Mouse (Mus musculus): ENCODE measurements at regions not wholly inside any gene's neighbourhood (a gene's known extent, or its start where the extent isn't known, plus 50 kb on each side); places are given as distances from the start of the nearest gene placed in this dataset.
A peak's percentile ranks its signal among the peaks of the same experiment; 100 is the strongest.

GRCm38 (mm10) chr19:20035223-20035622, 355.5 kb downstream of the Anxa1 start:
- no peak for DNase-seq (ENCODE audit: low spot score)

DNA sequence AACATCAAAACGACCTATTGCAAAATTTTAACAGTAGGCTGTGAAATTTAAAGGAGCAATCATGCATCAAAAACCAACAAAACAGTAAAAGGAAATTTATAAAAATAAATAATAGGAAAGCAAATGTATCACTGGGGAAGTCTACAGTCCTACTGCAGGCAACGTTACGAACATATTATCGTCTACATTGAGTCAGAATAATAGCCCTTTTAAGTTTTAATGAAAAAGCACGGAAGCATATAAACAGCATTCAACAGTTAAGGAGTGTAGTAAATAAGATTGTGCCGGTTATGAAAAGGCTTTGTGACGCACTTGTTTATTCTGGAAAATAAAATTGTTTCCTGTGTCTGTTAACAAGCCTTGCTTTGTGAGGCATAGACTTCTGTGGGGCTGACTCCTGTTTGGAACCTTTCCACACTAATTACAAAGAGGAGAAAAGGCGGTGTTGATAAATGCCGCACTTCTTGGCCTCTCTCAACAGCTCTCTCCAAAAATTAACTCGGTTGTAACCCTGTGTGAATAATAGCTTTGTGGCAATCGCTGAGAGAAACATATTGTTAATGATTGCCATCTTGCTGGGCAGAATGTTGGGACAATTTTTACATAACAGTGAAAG, 363.0 kb downstream of the Anxa1 start:
- DNase-seq (ENCODE audit: low spot score), result no peak

DNA sequence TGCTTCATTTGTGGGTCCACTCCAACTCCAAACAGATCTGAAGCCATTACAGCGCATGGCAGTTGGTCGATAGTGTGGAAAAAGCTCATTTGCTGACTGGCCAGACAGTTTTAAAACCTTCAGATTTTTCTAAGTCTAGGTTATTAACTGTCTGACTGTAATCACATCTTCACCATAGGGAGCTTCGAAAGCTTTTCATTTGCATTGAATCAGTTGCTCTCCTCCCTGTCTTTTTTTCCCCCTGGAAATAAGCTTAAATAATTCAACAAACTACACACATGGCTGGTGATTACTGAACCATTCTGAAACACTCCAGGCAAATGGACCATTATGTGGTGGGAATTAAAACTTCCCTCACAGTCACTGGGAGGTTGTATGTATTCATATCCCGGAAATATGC, 376.6 kb downstream of the Anxa1 start:
- no peak for DNase-seq (ENCODE audit: low spot score)

GRCm38 (mm10) chr19:20009801-20010441, 380.8 kb downstream of the Anxa1 start:
- DNase-seq (ENCODE audit: low spot score), result no peak

- DNase-seq (ENCODE audit: low spot score), result no peak
Measured at GRCm38 (mm10) chr19:20005932-20006625, 384.7 kb downstream of the Anxa1 start.

GRCm38 (mm10) chr19:19987255-19987654, 403.5 kb downstream of the Anxa1 start:
- no peak for DNase-seq (ENCODE audit: low spot score)

- no peak for DNase-seq (ENCODE audit: low spot score)
Measured at GRCm38 (mm10) chr19:19978816-19979215, 411.9 kb downstream of the Anxa1 start.

DNA sequence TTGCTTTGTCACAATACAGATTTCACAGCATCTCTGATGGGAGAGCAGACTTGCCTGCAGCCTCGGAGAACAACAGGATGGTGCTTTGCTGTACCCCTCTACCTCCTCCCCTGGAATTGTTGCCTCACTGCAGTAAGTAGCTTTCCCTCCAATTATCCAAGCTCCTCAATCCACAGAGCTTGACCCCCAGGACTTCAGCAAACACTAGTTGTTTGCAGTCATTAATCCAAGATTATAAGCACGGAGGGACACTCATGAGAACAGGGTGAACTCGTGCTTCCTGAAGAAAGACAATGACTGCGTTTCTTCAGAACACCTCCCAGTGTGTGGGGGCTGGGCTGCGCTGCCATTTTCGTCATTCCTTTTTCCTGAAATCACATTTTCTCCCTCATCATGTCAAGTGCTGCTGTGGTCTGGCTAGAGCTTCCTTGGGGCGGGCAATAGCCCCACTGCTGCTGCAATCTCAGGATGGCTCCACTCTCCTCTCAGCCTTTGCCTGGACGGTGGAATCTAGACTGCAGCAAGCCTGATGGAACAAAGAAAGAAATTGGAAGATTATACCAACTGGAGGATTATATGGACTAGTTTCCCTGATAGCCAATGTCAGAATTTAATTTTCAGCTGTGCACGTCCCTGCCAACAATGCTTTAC, 413.0 kb downstream of the Anxa1 start:
- no peak for DNase-seq (ENCODE audit: low spot score)

GRCm38 (mm10) chr19:19976776-19977175, 414.0 kb downstream of the Anxa1 start:
- DNase-seq (ENCODE audit: low spot score), result no peak

GRCm38 (mm10) chr19:19969780-19970512, 420.8 kb downstream of the Anxa1 start:
- no peak for DNase-seq (ENCODE audit: low spot score)

GRCm38 (mm10) chr19:19969335-19969734, 421.4 kb downstream of the Anxa1 start:
- DNase-seq (ENCODE audit: low spot score), result no peak

DNA sequence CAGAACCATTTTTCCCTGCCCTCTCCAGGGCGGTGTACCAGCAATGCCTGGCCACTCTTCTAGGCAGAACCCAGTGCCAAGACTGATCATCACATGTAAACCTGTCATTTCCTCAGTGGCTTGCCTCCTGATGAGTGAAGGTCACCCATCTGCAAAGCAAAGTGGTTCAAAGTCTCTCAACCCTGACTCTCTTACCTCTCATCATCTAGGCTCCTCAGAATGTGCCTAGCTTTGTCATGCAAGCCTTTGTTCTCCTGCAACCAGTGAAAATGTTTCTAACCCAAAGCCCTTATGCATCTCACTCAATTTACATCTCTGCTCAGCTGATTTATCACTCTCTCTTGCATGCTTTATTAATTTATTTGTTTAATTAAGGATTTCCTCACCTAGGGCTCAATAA, 445.5 kb downstream of the Anxa1 start:
- no peak for DNase-seq (ENCODE audit: low spot score)

DNA sequence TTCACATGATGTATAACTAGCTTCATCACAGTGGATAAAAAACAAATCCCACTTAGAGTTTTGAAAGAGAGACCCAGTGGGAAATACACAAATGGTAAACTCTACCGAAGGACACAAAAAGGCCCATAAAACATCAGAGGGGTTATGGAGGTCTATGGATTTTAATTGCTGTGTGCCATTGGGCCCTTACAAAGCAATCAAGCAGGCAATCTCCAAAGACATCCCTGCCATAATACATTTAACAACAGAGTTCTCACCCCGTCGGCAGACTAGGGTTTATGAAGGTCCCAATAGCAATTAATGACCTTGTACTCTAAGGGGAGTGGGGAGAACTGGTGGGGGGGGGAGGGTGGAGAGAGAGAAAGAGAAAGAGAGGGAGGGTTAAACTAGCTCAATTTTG, 448.0 kb downstream of the Anxa1 start:
- no peak for DNase-seq (ENCODE audit: low spot score)

DNA sequence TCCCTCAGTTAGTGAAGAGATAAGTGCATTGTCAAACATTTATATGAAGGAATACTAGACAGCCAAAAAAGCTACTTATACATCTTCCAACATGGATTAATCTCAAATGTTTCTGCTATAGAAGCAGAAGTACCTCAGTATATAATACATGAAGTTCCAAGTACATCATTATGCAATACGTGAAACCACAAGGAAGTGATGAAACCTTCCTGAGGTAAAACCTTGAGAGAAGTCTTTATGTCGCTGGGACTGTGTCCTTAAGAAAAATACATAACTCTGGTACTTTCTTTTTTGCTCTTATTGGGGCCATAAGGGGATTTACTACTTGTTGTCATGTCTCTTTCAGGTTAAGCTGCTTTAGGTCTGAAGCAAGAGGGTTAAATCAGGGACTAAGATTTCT, 469.6 kb downstream of the Anxa1 start:
- no peak for DNase-seq (ENCODE audit: low spot score)

GRCm38 (mm10) chr19:19885933-19886710, 504.6 kb downstream of the Anxa1 start:
- no peak for DNase-seq (ENCODE audit: low spot score)

GRCm38 (mm10) chr19:19880895-19881294, 509.8 kb downstream of the Anxa1 start:
- DNase-seq (ENCODE audit: low spot score), result no peak

GRCm38 (mm10) chr19:19848152-19848551, 542.6 kb downstream of the Anxa1 start:
- no peak for DNase-seq (ENCODE audit: low spot score)

DNA sequence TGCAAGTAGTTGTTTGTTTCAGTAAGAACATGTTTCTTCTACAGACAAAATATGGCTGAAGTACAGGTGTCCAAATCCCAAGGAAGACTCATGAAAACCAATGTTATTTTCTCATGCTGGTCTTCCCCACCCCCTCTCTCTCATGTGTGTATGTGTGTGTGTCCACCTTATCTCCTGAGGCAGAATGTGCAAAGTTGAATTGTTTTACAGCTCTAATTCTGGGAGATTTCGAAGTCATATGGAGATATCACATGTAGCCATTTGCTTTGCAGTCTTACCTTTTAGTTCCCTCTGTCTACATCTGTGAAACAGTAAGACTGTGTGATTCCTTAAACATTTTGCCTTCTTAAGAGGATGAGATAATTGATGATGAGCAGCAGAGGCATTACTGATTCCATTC, 582.8 kb downstream of the Anxa1 start:
- no peak for DNase-seq (ENCODE audit: low spot score)

DNA sequence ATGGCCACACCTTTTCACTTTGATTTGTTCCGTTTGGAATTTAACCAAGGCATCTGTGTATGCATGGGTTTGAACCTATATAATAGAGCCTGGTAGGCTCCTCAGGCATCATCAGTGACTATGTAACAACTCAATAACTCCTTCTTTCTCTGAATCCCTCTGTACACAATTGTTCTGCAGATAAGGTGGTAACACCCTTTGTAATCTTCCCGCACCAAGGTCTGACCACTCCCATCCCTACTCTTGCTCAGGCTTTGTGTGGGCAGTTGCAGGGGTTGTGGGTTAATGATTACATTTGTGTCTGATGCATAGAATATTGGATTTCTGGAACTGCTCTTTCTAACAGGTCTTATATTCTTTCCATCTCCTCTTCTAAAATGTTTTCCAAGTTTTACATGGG, 596.9 kb downstream of the Anxa1 start:
- DNase-seq (ENCODE audit: low spot score), result no peak

DNA sequence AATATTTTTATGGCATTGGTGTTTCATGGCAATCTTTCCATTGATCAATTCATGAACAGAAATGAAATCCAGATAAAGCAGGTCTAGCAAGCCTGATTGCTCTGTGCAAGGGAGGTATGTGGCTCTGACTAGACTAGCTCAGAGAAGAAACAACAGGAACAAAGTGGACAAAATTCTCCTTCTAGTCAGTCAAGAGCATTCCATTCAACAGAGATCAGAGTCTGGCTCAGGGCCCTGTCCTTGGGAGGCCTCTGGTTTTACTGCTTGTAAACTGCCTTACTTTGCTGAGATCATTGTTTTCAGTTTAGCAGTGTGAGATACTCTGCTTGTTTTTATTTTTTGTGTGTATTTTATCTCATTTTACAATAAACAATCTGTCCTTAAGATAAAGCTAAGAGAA, 607.2 kb downstream of the Anxa1 start:
- DNase-seq (ENCODE audit: low spot score), result peak; percentile 11

GRCm38 (mm10) chr19:19777891-19778290, 612.9 kb downstream of the Anxa1 start:
- no peak for DNase-seq (ENCODE audit: low spot score)

DNA sequence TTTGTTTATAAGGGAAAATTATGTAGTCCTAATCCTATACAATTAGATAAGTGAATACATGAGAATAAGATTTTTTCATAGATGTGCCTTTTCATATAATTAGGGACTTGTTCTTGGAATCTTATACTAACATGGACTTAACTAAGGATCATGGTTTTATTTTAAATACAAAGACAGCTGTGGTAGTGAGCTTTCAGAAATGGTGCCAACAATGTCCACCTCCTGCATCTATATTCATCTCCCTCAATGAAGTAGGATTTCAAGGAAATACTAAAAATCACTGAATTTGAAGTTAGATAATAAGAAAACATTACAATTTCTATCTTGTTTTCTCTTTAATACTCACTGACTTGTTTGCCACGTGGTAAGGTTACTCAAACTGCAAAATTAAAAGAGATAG, 619.8 kb downstream of the Anxa1 start:
- no peak for DNase-seq (ENCODE audit: low spot score)

Data from ovary, postnatal 14 days (tissue).